Mouse (Mus musculus) left cerebral cortex, postnatal 4 days (tissue): ENCODE data around the gene Amot. TPM values are rescaled to one million over a fixed set of nuclear protein-coding genes. Genes with fewer than 3 reads are reported as not detected.

ENCODE experiments used
- DNase-seq: peaks from one replicate; pipeline ENCODE4 v3.0.0-alpha.2; 2022
- intact Hi-C: fragments of 180-260 bp; cut with DNase I; formaldehyde crosslinking; loops from one replicate; pipeline ENCODE4 v1.15.1; 2025
- total RNA-seq, 2 experiments: library from RNA; stranded (reverse); gene quantifications; 2 replicates each; pipeline ENCODE4 v1.2.3; 2021

Gene Amot
- total RNA-seq: 10 to 100 TPM; 19.2 to 19.9 TPM

DNA sequence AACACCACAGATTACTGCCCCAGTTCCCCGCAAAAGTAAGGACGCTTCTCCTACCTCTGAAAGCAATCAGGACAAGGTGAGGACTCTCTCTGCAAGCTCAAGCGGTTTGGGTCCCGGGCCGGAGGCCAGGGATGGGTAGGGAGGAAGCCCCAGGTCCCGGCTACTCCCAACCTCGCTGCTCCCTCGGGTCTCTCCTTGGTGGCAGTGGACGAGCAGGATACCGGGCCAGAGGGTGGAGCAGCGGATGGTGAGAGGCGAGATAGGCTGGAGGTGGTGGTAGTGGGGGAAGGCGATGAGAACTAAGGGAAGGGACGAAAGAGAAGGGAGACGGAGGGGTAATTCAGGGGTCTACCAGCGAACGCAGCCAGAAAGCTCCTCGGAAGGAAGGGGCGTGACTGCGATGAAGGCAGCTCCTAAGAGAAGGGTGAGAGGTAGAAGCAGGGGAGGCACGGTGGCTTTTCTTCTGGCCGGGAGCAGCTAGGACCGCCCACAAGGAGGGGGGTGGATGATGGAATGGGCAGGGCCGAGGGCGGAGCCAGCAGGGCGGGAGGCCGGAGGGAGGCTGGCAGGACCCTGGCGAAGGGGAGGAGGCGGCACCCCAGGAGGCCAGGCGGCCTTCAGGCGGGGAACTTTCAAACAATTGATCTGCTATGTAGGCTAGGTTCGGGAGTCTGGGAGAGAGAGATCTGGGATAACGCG lies at the start of gene Amot:
Gene Amot (minus strand): TSS at position 465 of the 699 bp plus-strand sequence.
- intact Hi-C loops: no loop called here
- peak; percentile 80 for DNase-seq

DNA sequence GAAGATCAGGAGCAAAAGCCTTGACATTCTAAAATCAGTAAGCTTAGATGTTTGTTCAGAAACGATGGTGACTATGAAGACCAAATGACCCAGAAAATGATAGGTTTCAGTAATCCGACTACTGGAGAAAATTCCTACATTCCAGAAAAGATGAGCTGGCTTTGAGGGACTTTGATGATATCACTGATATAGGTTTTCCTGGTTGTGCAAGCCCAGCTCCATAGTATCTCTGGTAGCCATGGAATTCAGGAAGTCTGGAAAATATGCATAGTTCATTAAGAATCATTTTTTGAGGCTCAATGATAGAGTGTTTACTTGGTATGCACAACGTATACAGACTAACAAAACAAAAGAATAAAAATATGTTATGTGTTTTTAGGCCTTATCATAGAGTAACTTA lies 40.1 kb upstream of the Amot start:
- intact Hi-C loops: no loop called here
- no peak for DNase-seq

- no peak for DNase-seq
- intact Hi-C loops: no loop called here
Observed at GRCm38 (mm10) chrX:145543602-145544490, 38.9 kb upstream of the Amot start.

- intact Hi-C loops: no loop called here
- no peak for DNase-seq
Observed at GRCm38 (mm10) chrX:145541050-145541449, 36.1 kb upstream of the Amot start.

DNA sequence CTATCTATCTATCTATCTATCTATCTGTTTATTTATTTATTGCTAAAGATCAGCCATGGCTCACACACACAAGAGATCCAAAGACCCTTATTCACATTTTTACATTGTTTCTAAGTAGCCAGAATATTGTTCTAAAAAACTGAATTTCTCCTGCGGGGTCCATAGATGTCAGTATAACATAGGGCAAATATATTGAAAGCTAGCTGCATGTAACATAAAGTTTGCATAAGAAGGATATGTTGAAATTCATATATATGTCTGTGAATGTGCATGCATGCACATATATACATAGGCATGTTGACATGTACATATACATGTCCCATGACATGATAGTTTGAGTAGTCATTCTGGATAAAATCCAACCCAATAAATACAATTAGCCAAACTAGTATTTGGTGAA lies 35.3 kb upstream of the Amot start:
- no peak for DNase-seq
- intact Hi-C loops: no loop called here

GRCm38 (mm10) chrX:145529602-145530001 lies 24.6 kb upstream of the Amot start:
- intact Hi-C loops: no loop called here
- DNase-seq: no peak

DNA sequence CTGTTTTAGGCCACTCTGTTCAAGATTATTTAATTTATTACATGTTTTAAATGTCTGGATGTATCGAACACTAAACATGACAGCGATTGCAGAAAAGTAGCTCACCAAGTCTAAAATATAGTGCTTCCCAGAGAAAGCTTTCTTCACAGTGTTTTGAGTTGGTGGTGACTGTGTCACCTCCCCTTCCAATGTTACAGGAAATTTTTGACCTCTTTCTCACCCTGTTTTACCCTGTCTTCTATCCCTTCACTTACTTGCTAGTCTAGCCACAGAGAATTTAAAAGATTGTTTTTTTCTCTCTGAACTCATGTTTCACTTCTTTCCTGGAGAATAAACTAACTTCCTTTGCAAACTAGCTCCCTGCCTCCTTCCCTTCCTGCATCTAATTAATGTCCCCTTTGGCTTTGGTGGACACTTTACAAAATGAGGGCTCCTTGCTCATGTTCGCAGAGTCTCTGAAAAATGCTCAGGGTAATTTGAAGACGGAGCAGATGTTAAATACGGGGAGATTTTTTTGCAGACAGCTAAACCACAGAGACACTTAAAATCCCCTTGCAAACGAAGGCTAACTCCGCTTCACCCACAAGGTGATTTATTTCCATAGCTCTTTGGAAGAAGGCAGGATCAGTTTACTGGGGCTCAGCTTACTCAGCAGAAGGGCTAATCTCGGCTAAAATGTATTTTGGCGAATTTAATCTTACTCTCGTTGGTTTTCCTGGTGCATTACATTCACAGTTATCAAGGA lies 11.5 kb upstream of the Amot start:
- no peak for DNase-seq
- intact Hi-C loops: no loop called here

DNA sequence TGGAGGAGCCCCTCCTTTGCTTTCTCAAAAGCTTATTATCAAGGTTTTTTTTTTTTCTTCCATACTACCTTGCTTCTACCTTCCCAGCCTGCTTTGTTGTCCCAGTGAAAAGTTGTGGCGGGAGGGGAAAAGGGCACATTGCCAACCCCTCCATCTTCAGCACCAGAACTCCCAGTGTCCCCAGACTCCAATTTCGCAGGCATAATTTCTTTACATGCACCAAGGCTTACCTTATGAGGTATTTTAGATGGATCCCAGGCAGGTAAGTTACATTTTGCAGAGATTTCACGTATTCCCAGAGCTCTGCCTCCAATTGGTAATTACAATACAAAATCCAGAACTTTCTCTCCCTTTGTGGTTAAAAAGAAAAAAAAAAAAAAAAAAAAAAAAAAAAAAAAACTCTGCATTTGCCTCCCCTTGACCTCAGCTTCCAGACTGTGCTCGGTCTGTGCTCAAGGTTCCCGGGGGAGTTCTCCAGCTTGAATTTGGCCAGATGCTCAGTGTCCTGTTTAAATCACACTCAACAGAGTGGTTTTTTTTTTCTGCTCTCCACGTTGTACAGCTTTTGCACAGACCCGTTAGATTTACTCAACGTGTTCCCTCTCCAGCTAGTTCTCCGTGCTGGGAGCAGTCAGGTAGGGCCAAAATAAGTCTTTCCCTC lies 10.6 kb upstream of the Amot start:
- intact Hi-C loops: no loop called here
- no peak for DNase-seq

DNA sequence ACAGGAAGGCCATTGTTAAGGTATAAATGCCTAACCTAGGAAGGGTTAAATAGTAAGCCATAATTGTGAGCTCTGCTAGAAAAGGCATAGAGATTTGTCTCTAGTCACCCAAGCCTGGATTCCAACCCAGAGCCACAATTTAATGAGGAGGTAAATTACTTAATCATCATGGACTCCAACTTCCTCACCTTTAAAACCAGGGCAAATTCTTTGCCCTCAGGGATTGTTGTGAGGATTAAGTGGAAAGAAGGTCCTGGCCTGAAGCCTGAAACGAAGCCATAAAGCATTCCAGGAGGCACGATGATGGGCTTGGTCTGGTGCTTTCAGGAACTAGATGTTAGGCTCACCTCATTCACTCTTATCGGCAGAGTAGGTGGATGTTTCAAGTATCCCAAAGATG lies 5.7 kb upstream of the Amot start:
- intact Hi-C loops: no loop called here
- DNase-seq: no peak

DNA sequence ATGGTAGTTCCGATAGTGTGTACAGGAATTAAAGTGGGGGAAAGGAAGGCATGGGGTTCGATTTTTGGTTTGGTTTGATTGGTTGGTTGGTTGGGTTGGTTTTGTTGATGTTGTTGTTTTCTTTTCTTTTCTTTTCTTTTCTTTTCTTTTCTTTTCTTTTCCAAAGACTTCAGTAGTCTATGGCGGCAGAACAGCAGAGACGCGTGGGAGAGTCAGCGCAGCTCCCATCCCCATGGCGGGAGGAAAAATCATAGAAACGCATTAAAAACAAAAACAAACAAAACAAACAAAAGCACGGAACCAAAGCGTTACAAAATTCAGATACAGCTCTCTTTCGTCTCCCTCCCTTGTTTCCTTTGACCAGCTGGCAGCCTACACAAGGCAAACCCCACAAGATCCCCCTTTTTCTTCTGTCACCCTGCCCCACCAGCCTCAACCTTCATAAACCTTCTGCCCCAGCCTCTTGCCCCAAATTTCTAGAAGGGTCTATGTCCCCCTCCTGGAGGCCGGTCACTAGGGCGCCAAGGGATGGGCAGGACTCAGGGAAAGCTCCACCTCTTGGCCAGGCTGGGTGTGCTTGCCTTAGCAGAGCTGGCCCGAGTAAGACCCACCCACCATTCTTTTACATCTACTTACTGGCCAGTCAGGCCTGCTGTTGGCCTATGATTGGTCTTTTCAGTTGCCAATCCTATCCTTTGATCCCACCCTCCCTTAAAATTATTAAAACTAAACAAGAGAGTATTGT lies 648 bp upstream of the Amot start:
- peak; percentile 64 for DNase-seq

GRCm38 (mm10) chrX:145501666-145502355 lies 3.2 kb downstream of the Amot start:
- DNase-seq: no peak
- intact Hi-C loops: no loop called here

More for the DNA sequence above, 648 bp upstream of the Amot start:
- intact Hi-C loops: no loop called here

GRCm38 (mm10) chrX:145499101-145499500 lies 5.9 kb downstream of the Amot start:
- intact Hi-C loops: no loop called here
- no peak for DNase-seq

GRCm38 (mm10) chrX:145498691-145499090 lies 6.3 kb downstream of the Amot start:
- intact Hi-C loops: no loop called here
- DNase-seq: no peak

GRCm38 (mm10) chrX:145497486-145497885 lies 7.5 kb downstream of the Amot start:
- DNase-seq: no peak
- intact Hi-C loops: no loop called here

GRCm38 (mm10) chrX:145495381-145495780 lies 9.6 kb downstream of the Amot start:
- no peak for DNase-seq
- intact Hi-C loops: no loop called here

DNA sequence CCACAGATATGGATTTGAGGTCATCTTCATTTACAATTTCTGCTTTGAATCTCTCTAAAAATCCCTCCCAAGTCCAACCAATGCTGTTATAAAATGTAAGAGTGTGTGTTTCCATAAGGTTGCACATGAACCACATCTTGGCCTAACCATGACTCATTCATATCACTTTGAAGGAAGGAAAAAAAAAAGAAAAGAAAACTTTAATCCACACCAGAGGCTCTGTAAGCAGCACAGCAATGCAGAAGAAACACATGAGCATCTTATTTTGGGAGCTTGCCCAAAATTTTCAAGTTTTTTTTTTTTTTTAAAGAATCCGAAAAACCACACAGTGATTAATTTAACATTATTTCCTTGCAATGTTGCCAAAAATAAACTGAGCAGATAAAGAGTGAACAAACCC lies 14.2 kb downstream of the Amot start:
- intact Hi-C loops: no loop called here
- DNase-seq: no peak

GRCm38 (mm10) chrX:145490417-145490816 lies 14.6 kb downstream of the Amot start:
- intact Hi-C loops: no loop called here
- DNase-seq: no peak

DNA sequence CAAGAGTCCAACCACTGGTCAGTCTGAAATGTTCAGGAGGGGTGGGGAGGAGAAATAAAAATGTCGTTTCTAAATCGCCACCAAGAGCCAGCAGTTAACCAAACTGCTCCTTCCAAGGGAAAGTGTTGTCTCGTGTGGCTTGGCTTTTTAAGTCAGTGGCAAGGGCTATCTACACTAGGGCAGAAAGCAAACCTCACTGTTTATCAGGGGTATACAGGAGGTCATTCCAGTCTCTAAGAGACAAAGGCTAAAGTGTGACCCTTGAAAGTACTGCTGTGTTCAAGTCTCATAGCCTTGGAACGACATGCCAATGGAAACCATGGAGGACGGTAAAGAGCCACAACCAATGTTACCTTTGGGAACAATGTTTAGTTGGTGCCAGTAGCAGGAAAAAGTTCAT lies 15.0 kb downstream of the Amot start:
- intact Hi-C loops: no loop called here

DNA sequence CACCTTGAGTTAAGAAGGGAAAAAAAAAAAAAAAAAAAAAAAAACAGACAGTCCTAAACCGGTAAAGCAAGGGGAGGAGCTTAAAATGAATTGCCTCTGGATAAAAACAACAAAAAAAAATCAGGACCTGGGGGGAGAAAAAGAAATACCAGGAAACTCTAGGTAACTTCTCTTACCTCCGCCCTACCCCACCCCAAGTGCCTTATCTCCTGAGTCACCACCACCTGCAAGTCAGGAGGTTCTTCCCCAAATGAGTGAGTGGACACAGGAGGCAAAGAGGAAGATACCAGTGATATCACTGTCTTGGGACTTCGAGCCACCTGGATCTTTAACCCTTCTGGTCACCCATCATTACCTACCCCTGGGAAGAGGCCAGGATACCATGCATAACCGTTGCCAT lies 19.5 kb downstream of the Amot start:
- intact Hi-C loops: no loop called here

More for the DNA sequence above, 15.0 kb downstream of the Amot start:
- DNase-seq: no peak

More for the DNA sequence above, 19.5 kb downstream of the Amot start:
- DNase-seq: no peak
